Mouse (Mus musculus) lung, postnatal 36 days (tissue): ENCODE data around the gene A230072I06Rik.
A peak's percentile ranks its signal among the peaks of the same experiment; 100 is the strongest.

Experiments
- DNase-seq: peaks from one replicate; pipeline ENCODE4 v3.0.0; 2022; ENCODE audit warnings: mixed read lengths

Gene A230072I06Rik

GRCm38 (mm10) chr8:12278663-12279312, at the start of gene A230072I06Rik:
Gene A230072I06Rik (plus strand): TSS chr8:12278819.
- DNase-seq: peak; percentile 12

GRCm38 (mm10) chr8:12234039-12234438, 44.6 kb upstream of the A230072I06Rik start:
- no peak for DNase-seq

- no peak for DNase-seq
These were observed 39.8 kb upstream of the A230072I06Rik start for GRCm38 (mm10) chr8:12238775-12239174.

GRCm38 (mm10) chr8:12240143-12240542, 38.5 kb upstream of the A230072I06Rik start:
- no peak for DNase-seq

- DNase-seq: no peak
These were observed 34.9 kb upstream of the A230072I06Rik start for GRCm38 (mm10) chr8:12243746-12244145.

GRCm38 (mm10) chr8:12259890-12260289, 18.7 kb upstream of the A230072I06Rik start:
- DNase-seq: no peak

- no peak for DNase-seq
These were observed 18.1 kb upstream of the A230072I06Rik start for GRCm38 (mm10) chr8:12260476-12261029.

- no peak for DNase-seq
These were observed 17.1 kb upstream of the A230072I06Rik start for GRCm38 (mm10) chr8:12261556-12261955.

- DNase-seq: no peak
These were observed 13.6 kb upstream of the A230072I06Rik start for GRCm38 (mm10) chr8:12264996-12265395.

GRCm38 (mm10) chr8:12267863-12268262, 10.8 kb upstream of the A230072I06Rik start:
- no peak for DNase-seq

GRCm38 (mm10) chr8:12268306-12268829, 10.3 kb upstream of the A230072I06Rik start:
- no peak for DNase-seq

- peak; percentile 12 for DNase-seq
These were observed 1.0 kb downstream of the A230072I06Rik start for GRCm38 (mm10) chr8:12279482-12280192.

GRCm38 (mm10) chr8:12282128-12282527, 3.5 kb downstream of the A230072I06Rik start:
- DNase-seq: no peak

GRCm38 (mm10) chr8:12290551-12290950, 11.9 kb downstream of the A230072I06Rik start:
- no peak for DNase-seq

GRCm38 (mm10) chr8:12298326-12298950, 19.8 kb downstream of the A230072I06Rik start:
- no peak for DNase-seq

GRCm38 (mm10) chr8:12301998-12302397, 23.4 kb downstream of the A230072I06Rik start:
- no peak for DNase-seq

GRCm38 (mm10) chr8:12312975-12313734, 34.5 kb downstream of the A230072I06Rik start:
- DNase-seq: no peak

- no peak for DNase-seq
These were observed 35.6 kb downstream of the A230072I06Rik start for GRCm38 (mm10) chr8:12314258-12314657.

- no peak for DNase-seq
These were observed 36.6 kb downstream of the A230072I06Rik start for GRCm38 (mm10) chr8:12315177-12315576.

- no peak for DNase-seq
These were observed 41.3 kb downstream of the A230072I06Rik start for GRCm38 (mm10) chr8:12319755-12320455.

GRCm38 (mm10) chr8:12322071-12322470, 43.5 kb downstream of the A230072I06Rik start:
- DNase-seq: no peak

- no peak for DNase-seq
These were observed 44.6 kb downstream of the A230072I06Rik start for GRCm38 (mm10) chr8:12323238-12323637.
